Mouse (Mus musculus) midbrain, embryonic 16.5 days (tissue): ENCODE results near the gene Ctsa. TPM values are rescaled to one million over a fixed set of nuclear protein-coding genes. Genes with fewer than 3 reads are reported as not detected.
"Not testable (repeated sequence)": the region's sequence is repeated elsewhere in the genome, so short reads cannot be mapped to it uniquely, and the experiment has no call there.

Experiments
- ATAC-seq: fragments of 200-750 bp; cut with Nextera tagmentation; 2 replicates; pipeline ENCODE4 v1.8.0; 2017; ENCODE audit warnings: moderate TSS enrichment
- H3K27ac ChIP-seq: fragments of 300-500 bp; sonication (generic); 2 replicates; pipeline ENCODE4 v1.5.1; 2014; ENCODE audit warnings: mild to moderate bottlenecking, low read length, mixed read lengths
- H3K27me3 ChIP-seq: fragments of 300-500 bp; sonication (generic); 2 replicates; pipeline ENCODE4 v1.6.1; 2014; ENCODE audit warnings: low read depth, low read length, mixed read lengths; ENCODE audit not compliant: control insufficient read depth, insufficient read depth
- H3K36me3 ChIP-seq: fragments of 300-500 bp; sonication (generic); 2 replicates; pipeline ENCODE4 v1.6.1; 2014; ENCODE audit warnings: mild to moderate bottlenecking, low read length, moderate library complexity, mixed read lengths; ENCODE audit not compliant: control insufficient read depth, insufficient read depth
- H3K4me1 ChIP-seq: fragments of 300-500 bp; sonication (generic); 2 replicates; pipeline ENCODE4 v1.6.1; 2014; ENCODE audit warnings: mild to moderate bottlenecking, low read length, mixed read lengths; ENCODE audit not compliant: control insufficient read depth, insufficient read depth
- H3K4me2 ChIP-seq: fragments of 300-500 bp; sonication (generic); 2 replicates; pipeline ENCODE4 v1.6.1; 2014; ENCODE audit warnings: mild to moderate bottlenecking, low read length, mixed read lengths
- H3K4me3 ChIP-seq: fragments of 300-500 bp; sonication (generic); 2 replicates; pipeline ENCODE4 v1.5.1; 2014; ENCODE audit warnings: low read depth, mild to moderate bottlenecking, low read length, moderate library complexity, mixed read lengths
- H3K9ac ChIP-seq: fragments of 300-500 bp; sonication (generic); 2 replicates; pipeline ENCODE4 v1.6.1; 2014; ENCODE audit warnings: low read depth, low read length, mixed read lengths
- H3K9me3 ChIP-seq: fragments of 300-500 bp; sonication (generic); replicated peaks from 2 replicates; pipeline ENCODE4 v1.6.1; 2014; ENCODE audit warnings: mild to moderate bottlenecking, low read length, mixed read lengths; ENCODE audit not compliant: control insufficient read depth, poor library complexity, severe bottlenecking
- WGBS: fragments of 180-500 bp; shearing (Covaris S2); extraction: QIAGEN DNeasy Blood & Tissue Kit; methylation state at CpG from one replicate; pipeline ENCODE4 v1.1.7; 2014; 5-methylcytosine and 5-hydroxymethylcytosine counted together
- polyA plus RNA-seq: library from polyadenylated mRNA; unstranded; fragments of >200 nt; fragmentation: Nextera tagmentation; extraction: Ambion mirVana; gene quantifications from 2 replicates; pipeline ENCODE4 v1.2.1, GENCODE M21; 2015

Gene Ctsa
- polyA plus RNA-seq, 1 experiment from 2014 or later, result 95.4 TPM

DNA sequence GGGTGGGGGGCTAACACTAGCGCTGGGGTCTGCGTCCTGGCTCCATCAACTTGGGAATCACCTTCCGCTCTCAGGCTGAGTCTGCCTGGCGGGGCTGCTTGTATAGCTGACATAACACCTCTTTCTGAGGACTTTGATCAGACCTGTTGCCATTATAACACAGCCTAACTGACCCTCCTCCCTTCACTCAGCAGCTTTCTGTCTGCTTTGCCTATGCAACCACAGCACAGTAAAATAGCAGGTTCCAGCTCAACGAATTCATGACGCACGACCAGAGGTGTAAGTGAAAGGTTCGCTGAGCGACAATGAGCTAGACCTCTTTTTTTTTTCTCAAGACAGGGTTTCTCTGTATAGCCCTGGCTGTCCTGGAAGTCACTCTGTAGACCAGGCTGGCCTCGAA lies 1.6 kb upstream of the Ctsa start:
- WGBS, result 86% methylated on average over 10 of the region's 10 CpGs
- ATAC-seq, result no peak
- H3K36me3 ChIP-seq, result peaks cover 9% of the 10 kb centered on the region; the same call in 1 of the 2 replicates
- H3K27ac ChIP-seq, result no peak overlapping the region
- peaks cover 13% of the 10 kb centered on the region for H3K4me1 ChIP-seq
- no peak overlapping the region for H3K9ac ChIP-seq
- no peak overlapping the region for H3K4me2 ChIP-seq
- no peak overlapping the region for H3K4me3 ChIP-seq
- H3K27me3 ChIP-seq, result no peaks in the 10 kb centered on the region
- no peaks in the 10 kb centered on the region for H3K9me3 ChIP-seq

GRCm38 (mm10) chr2:164832032-164832747 lies 483 bp upstream of the Ctsa start:
- H3K4me2 ChIP-seq, result peak overlapping the region; percentile 96
- H3K27ac ChIP-seq, result peak overlapping the region; percentile 77
- H3K4me1 ChIP-seq, result peaks cover 13% of the 10 kb centered on the region
- H3K36me3 ChIP-seq, result peaks cover 6% of the 10 kb centered on the region; the same call in 1 of the 2 replicates
- ATAC-seq, result no peak
- H3K4me3 ChIP-seq, result peak overlapping the region; percentile 74
- no peaks in the 10 kb centered on the region for H3K9me3 ChIP-seq
- WGBS, result 64% methylated on average over 16 of the region's 16 CpGs
- H3K9ac ChIP-seq, result peak overlapping the region; percentile 87
- no peaks in the 10 kb centered on the region for H3K27me3 ChIP-seq

DNA sequence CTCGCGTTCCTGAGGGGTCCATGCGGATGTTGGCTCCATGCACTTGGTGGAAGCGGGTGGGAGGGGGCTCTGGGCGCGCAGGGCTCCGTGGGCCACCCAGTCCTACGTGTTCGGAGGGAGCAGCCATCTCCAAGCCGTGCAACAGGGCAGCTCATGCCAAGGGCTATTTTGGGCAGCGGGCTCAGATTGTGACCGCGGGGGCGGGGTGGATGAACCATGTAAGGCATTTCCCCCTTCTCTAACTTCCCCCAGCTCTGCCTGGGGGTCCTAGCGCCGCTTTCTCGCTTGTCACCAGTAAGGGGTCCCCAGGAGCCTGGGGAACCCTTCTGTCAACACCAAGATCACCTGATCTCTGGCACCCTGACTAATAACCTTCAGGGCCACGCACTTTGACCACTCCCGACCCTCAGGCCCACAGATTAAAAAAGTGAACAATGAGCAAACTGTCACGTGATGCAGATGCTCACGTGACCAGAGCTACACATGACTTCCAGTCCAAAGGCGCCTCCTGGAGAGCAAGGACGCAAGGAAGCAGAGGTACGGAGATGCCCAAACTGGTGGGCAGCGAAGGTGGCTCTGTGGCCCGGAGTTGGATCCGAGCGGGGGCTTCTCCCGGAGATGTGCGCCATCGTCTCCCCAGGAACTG lies 764 bp downstream of the Ctsa start, which contains the start of gene Neurl2:
Neurl2 (minus strand) TSS at position 143 of the 646 bp plus-strand sequence.
- Histone ChIP-seq H3K27ac (peak within 1 kb of the TSS; percentile 77), H3K9me3 (no peaks in the 10 kb centered on the region), H3K4me1 (peaks cover 13% of the 10 kb centered on the region), H3K4me2 (peak within 1 kb of the TSS; percentile 96), H3K27me3 (no peaks in the 10 kb centered on the region), H3K9ac (peak within 1 kb of the TSS; percentile 87), H3K36me3 (peaks cover 5% of the 10 kb centered on the region), H3K4me3 (peak within 1 kb of the TSS; percentile 74)
- ATAC-seq, result peak; percentile 81
- WGBS, result under 1% methylated on average over 31 of the region's 31 CpGs

- H3K36me3 ChIP-seq, result peaks cover 15% of the 10 kb centered on the region
- 38% methylated on average over 8 of the region's 8 CpGs for whole genome bisulfite sequencing
- peak overlapping the region; percentile 96 for H3K4me2 ChIP-seq
- no peak overlapping the region for H3K27ac ChIP-seq
- no peaks in the 10 kb centered on the region for H3K9me3 ChIP-seq
- H3K4me3 ChIP-seq, result peak overlapping the region; percentile 74
- no peaks in the 10 kb centered on the region for H3K27me3 ChIP-seq
- peak overlapping the region; percentile 87; the same call in 1 of the 2 replicates for H3K9ac ChIP-seq
- H3K4me1 ChIP-seq, result peaks cover 13% of the 10 kb centered on the region
- ATAC-seq, result no peak
These were observed 1.9 kb downstream of the Ctsa start for GRCm38 (mm10) chr2:164834531-164834930.

- Histone ChIP-seq H3K36me3 (peaks cover 16% of the 10 kb centered on the region), H3K4me1 (peaks cover 13% of the 10 kb centered on the region), H3K27me3 (no peaks in the 10 kb centered on the region), H3K9ac (no peak overlapping the region), H3K4me3 (no peak overlapping the region), H3K4me2 (no peak overlapping the region), H3K9me3 (no peaks in the 10 kb centered on the region), H3K27ac (no peak overlapping the region)
- ATAC-seq, result no peak
- 96% methylated on average over 4 of the region's 4 CpGs for WGBS
These were observed 2.5 kb downstream of the Ctsa start for GRCm38 (mm10) chr2:164835164-164835563.

GRCm38 (mm10) chr2:164845782-164846181 lies 13.1 kb downstream of the Ctsa start:
- 54% methylated on average over 3 of the region's 3 CpGs for WGBS

GRCm38 (mm10) chr2:164850061-164850460 lies 17.4 kb downstream of the Ctsa start:
- no peaks in the 10 kb centered on the region for H3K9me3 ChIP-seq
- WGBS, result 89% methylated on average over 8 of the region's 8 CpGs
- H3K27ac ChIP-seq, result no peak overlapping the region
- H3K27me3 ChIP-seq, result no peaks in the 10 kb centered on the region
- no peak overlapping the region for H3K4me2 ChIP-seq
- H3K36me3 ChIP-seq, result no peaks in the 10 kb centered on the region
- H3K4me1 ChIP-seq, result no peaks in the 10 kb centered on the region
- H3K9ac ChIP-seq, result no peak overlapping the region
- H3K4me3 ChIP-seq, result no peak overlapping the region
- no peak for ATAC-seq

More at GRCm38 (mm10) chr2:164845782-164846181, 13.1 kb downstream of the Ctsa start:
- Histone ChIP-seq H3K4me1 (no peaks in the 10 kb centered on the region), H3K36me3 (peaks cover 3% of the 10 kb centered on the region; the same call in 1 of the 2 replicates), H3K9ac (no peak overlapping the region), H3K27me3 (no peaks in the 10 kb centered on the region), H3K4me3 (no peak overlapping the region), H3K9me3 (no peaks in the 10 kb centered on the region), H3K27ac (no peak overlapping the region), H3K4me2 (no peak overlapping the region)
- ATAC-seq, result no peak

DNA sequence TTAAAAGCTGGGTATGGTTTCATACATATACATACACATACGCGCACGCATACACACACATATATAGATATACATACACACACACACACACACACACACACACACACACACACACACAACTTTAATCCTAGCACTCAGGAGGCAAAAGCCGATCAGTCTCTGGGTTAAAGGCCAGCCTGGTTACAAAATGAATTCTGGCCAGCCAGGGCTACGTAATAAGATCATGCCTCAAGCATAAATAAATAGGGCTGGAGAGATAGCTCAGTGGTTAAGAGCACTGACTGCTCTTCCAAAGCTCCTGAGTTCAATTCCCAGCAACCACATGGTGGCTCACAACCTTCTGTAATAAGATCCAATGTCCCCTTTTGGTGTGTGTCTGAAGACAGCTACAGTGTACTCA lies 22.9 kb downstream of the Ctsa start:
- H3K9me3 ChIP-seq, H3K4me2 ChIP-seq, H3K9ac ChIP-seq, H3K27me3 ChIP-seq, H3K4me3 ChIP-seq, ATAC-seq, H3K27ac ChIP-seq, H3K36me3 ChIP-seq: not testable (repeated sequence)
- peaks cover 17% of the 10 kb centered on the region for H3K4me1 ChIP-seq
- WGBS, result 74% methylated on average over 5 of the region's 5 CpGs
